Mouse (Mus musculus) sigmoid colon, adult 10 weeks (tissue): ENCODE data around the gene Kctd13. TPM values are rescaled to one million over a fixed set of nuclear protein-coding genes. Genes with fewer than 3 reads are reported as not detected.

Experiments used
- polyA plus RNA-seq: library from polyadenylated mRNA; stranded (reverse); fragments of 350-450 nt; fragmentation: Illumina TruSeq; extraction: RNeasy Lipid Tissue Mini Kit (QIAGEN cat#74804); gene quantifications from one replicate; pipeline ENCODE4 v1.2.3, GENCODE M21; 2014; ENCODE audit warnings: low read depth, low replicate concordance

Gene Kctd13
- 6.1 TPM for polyA plus RNA-seq

GRCm38 (mm10) chr7:126928384-126929037 is at the start of gene Kctd13:
Kctd13 (plus strand) TSS chr7:126928879.

GRCm38 (mm10) chr7:126884286-126885164 is 44.2 kb upstream of the Kctd13 start, which contains the start of gene Taok2:
Taok2 (minus strand) TSS chr7:126884703.

DNA sequence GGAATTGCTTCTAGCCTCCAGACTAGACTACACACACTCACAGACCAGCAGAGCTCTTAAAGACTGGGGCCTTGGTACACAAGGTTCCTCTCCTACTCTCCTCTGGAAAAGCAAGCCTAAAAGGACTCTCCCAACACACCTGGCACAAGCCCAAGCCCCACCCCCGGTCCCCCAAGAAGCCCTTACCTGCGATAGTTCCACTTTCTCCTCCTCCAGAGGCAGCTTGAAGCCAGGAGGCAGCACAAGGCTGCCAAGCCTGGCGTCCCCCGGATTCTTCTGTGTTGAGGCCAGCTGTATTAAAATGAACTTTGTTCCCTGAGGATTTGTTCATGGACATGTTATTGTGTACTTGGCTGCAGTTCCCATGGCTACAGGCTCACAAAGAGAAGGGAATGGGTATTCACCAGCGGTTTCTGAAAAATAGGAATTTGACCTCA is 6.0 kb upstream of the Kctd13 start, which contains the start of gene Tmem219:
Gene Tmem219 (minus strand): TSS at position 294 of the 437 bp plus-strand sequence.

DNA sequence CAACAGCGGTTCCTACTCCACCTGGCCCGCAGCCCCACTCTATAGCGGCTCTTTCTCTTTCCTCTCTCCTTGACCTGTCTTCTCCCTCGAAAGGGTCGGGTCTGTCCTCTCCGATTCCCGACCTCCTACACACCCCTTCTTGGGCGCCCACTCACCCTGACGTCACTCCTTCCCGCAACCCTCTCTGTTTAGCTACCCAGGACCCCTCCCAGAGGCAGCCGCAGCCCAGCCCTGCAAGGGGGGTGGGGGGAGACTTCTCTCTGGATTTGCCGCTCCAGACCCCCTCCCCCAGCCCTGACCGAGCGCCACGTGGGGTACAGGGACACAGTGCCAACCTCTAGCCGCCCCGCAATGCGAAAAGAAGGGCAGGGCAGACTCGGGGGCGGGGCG is 20.7 kb downstream of the Kctd13 start, which contains the start of gene Asphd1:
Gene Asphd1 (minus strand): TSS at position 180 of the 390 bp plus-strand sequence.

DNA sequence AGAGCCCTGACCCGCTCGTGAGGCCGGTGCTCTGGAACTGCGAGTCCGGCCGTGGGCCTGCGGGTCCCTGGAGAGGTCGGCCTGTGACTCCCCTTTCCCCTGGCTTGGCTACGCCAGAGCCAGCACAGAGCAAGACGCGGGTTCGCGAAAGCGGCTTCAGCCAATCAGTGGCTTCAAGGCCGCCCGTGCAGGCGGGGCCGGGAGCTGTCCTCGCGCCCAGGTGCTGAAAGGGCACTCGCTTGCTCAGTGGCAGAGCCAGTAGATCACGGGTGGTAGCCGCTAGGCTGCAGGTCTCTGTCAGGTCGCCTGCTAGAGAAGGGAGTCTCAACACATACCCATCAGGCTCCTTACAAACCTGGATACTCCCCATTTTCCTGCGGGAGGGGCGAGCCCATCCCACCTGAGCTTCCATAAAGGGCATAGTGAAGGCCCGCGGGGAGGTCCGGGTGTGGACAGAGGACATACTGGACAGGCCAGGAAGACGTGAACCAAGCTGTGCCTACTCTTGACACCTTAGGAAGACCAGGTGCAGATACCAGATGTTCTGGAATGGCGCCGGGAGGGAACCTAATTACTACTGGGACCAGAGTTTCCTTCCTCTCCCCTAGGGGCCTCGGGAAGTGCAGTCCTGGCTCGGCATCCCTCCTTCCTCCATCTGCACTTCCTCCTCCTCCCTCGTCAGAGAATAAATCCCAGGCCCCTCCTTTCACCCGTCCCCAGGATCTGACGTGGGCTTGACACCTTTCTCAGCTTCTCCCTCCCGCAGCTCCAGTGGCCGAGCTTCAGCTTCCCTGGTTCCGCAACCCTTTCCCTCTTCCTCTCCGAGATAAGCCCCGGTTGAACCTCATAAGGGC is 21.3 kb downstream of the Kctd13 start, which contains the start of gene Sez6l2:
Gene Sez6l2 (plus strand): TSS at position 771 of the 854 bp plus-strand sequence.

GRCm38 (mm10) chr7:126975893-126975949 is 47.0 kb downstream of the Kctd13 start, which contains the start of gene Cdipt:
Cdipt (plus strand) TSS chr7:126975914.

GRCm38 (mm10) chr7:126975950-126976866 is 47.5 kb downstream of the Kctd13 start, which contains the start of gene Cdiptos:
Cdiptos (minus strand) TSS chr7:126976098.

Other genes with a start within 250 kb of the Kctd13 start
- gene Bola2, start 233.5 kb upstream of the Kctd13 start, polyA plus RNA-seq = 0.41 TPM
- 3.5 TPM for gene Slx1b, start 233.1 kb upstream of the Kctd13 start, polyA plus RNA-seq
- gene Coro1a, start 221.1 kb upstream of the Kctd13 start, polyA plus RNA-seq = 4.6 TPM
- 43.9 TPM for gene Mapk3, start 169.3 kb upstream of the Kctd13 start, polyA plus RNA-seq
- 3.2 TPM for gene Gdpd3, start 162.5 kb upstream of the Kctd13 start, polyA plus RNA-seq
- gene Ypel3, start 151.9 kb upstream of the Kctd13 start, polyA plus RNA-seq = 17.7 TPM
- gene Tbx6, start 147.4 kb upstream of the Kctd13 start, polyA plus RNA-seq = not detected
- 47.0 TPM for gene Ppp4c, start 136.4 kb upstream of the Kctd13 start, polyA plus RNA-seq
- not detected for gene Fam57b, start 131.2 kb upstream of the Kctd13 start, polyA plus RNA-seq
- not detected for gene 4930451I11Rik, start 97.2 kb upstream of the Kctd13 start, polyA plus RNA-seq
- not detected for gene Doc2a, start 81.5 kb upstream of the Kctd13 start, polyA plus RNA-seq
- 11.7 TPM for gene Hirip3, start 66.9 kb upstream of the Kctd13 start, polyA plus RNA-seq
- 17.4 TPM for gene Ino80e, start 66.5 kb upstream of the Kctd13 start, polyA plus RNA-seq
- 10.1 TPM for gene Taok2, start 44.2 kb upstream of the Kctd13 start, polyA plus RNA-seq
- 12.7 TPM for gene Tmem219, start 6.0 kb upstream of the Kctd13 start, polyA plus RNA-seq
- gene Asphd1, start 20.7 kb downstream of the Kctd13 start, polyA plus RNA-seq = not detected
- gene Sez6l2, start 21.7 kb downstream of the Kctd13 start, polyA plus RNA-seq = 2.1 TPM
- 14.6 TPM for gene Cdipt, start 47.0 kb downstream of the Kctd13 start, polyA plus RNA-seq
- 1.6 TPM for gene Cdiptos, start 47.2 kb downstream of the Kctd13 start, polyA plus RNA-seq
- 2.1 TPM for gene Mvp, start 85.7 kb downstream of the Kctd13 start, polyA plus RNA-seq
- not detected for gene Pagr1b, start 87.6 kb downstream of the Kctd13 start, polyA plus RNA-seq
- not detected for gene Pagr1a, start 88.5 kb downstream of the Kctd13 start, polyA plus RNA-seq
- gene Gm42742, start 92.2 kb downstream of the Kctd13 start, polyA plus RNA-seq = 0.69 TPM
- 1.0 TPM for gene Prrt2, start 92.3 kb downstream of the Kctd13 start, polyA plus RNA-seq
- 19.3 TPM for gene Maz, start 98.2 kb downstream of the Kctd13 start, polyA plus RNA-seq
- gene Kif22, start 113.6 kb downstream of the Kctd13 start, polyA plus RNA-seq = 2.2 TPM
- gene Zg16, start 158.4 kb downstream of the Kctd13 start, polyA plus RNA-seq = 1,501 TPM
- 2.7 TPM for gene AI467606, start 162.5 kb downstream of the Kctd13 start, polyA plus RNA-seq
- 0.35 TPM for gene Qprt, start 193.3 kb downstream of the Kctd13 start, polyA plus RNA-seq
- 0.98 TPM for gene Spn, start 208.9 kb downstream of the Kctd13 start, polyA plus RNA-seq